Comparison of ENCODE assay signal across 15 mouse cellular contexts in the genomic region with DNA sequence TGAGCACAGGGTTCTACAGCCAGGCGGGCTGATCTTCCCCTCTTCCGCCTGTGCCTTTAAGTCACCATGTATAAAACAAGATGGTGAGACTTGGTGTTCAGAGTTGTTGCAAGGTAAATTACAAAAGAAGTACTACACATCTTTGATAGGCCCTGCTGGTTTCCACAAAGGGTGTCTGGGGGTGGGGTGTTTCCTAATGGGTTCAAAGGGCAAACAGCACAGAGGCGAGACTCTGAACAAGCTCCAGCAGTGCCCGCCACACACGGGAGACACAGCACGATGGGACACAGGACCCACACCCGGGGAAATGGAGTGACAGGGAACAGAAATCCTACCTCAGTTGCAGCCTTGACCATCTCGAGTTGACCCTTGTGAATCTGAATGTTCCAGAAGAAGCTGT.
"Had no signal": no experiment of that assay in that cellular context is flagged by ENCODE, and none has a peak within 500 bp of the region (broad histone marks: within the 10 kb centered on the region; RNA-seq: fewer than 3 reads in every experiment).

No protein-coding gene starts in this region.

- DNase-seq: kidney, adult 2 months; kidney, postnatal 25 days; layer of hippocampus, postnatal 36 days; lung, adult 2 months; lung, postnatal 14 days; lung, postnatal 4 days; midbrain, embryonic 14.5 days; thymus, adult 18-20 months; thymus, postnatal 14 days; thymus, postnatal 4 days had no signal

- H3K9ac ChIP-seq: liver, embryonic 14.5 days had no signal

- H3K27ac ChIP-seq: kidney, postnatal 0 days; left cerebral cortex, adult 2 months; liver, embryonic 14.5 days had no signal

- H3K4me2 ChIP-seq: midbrain, embryonic 11.5 days had no signal

- H3K4me3 ChIP-seq: left cerebral cortex, adult 2 months had no signal

- ATAC-seq: intestine, embryonic 16.5 days had no signal
